Mouse (Mus musculus) spleen, adult 18-20 months (tissue): ENCODE results near the gene Krtap29-1.

ENCODE experiments used
- DNase-seq, 2 experiments: peaks; one replicate each; pipeline ENCODE4 v3.0.0; 2022; ENCODE audit warnings: mixed read lengths in 2 of 2

Krtap29-1 gene

GRCm38 (mm10) chr11:99978953-99979352, at the start of gene Krtap29-1:
Krtap29-1 (minus strand) TSS chr11:99979053.
- no peak for DNase-seq

- DNase-seq: no peak
These were observed 42.6 kb upstream of the Krtap29-1 start for GRCm38 (mm10) chr11:100021438-100021837.

- DNase-seq: no peak
These were observed 40.6 kb upstream of the Krtap29-1 start for GRCm38 (mm10) chr11:100019466-100019865.

- no peak for DNase-seq
These were observed 37.3 kb upstream of the Krtap29-1 start, which contains the start of gene Krt33a for GRCm38 (mm10) chr11:100016112-100016511. Krt33a (minus strand) TSS chr11:100016212.

GRCm38 (mm10) chr11:100013691-100014171, 34.9 kb upstream of the Krtap29-1 start:
- DNase-seq: no peak

GRCm38 (mm10) chr11:100010682-100011081, 31.8 kb upstream of the Krtap29-1 start:
- DNase-seq: no peak

GRCm38 (mm10) chr11:100008336-100008735, 29.5 kb upstream of the Krtap29-1 start:
- no peak for DNase-seq

GRCm38 (mm10) chr11:100006624-100007023, 27.8 kb upstream of the Krtap29-1 start:
- DNase-seq: no peak

GRCm38 (mm10) chr11:100005905-100006304, 27.1 kb upstream of the Krtap29-1 start:
- DNase-seq: no peak

- peak in 1 of 2 experiments; percentile 14 for DNase-seq
These were observed 26.0 kb upstream of the Krtap29-1 start for GRCm38 (mm10) chr11:100004846-100005245.

GRCm38 (mm10) chr11:99999091-99999490, 20.2 kb upstream of the Krtap29-1 start:
- no peak for DNase-seq

GRCm38 (mm10) chr11:99994384-99994661, 15.5 kb upstream of the Krtap29-1 start:
- DNase-seq: no peak

- no peak for DNase-seq
These were observed 14.9 kb upstream of the Krtap29-1 start, which contains the start of gene Krtap17-1 for GRCm38 (mm10) chr11:99993620-99994383. Krtap17-1 (minus strand) TSS chr11:99993994.

- no peak for DNase-seq
These were observed 11.7 kb upstream of the Krtap29-1 start for GRCm38 (mm10) chr11:99990571-99990970.

- DNase-seq: no peak
These were observed 11.1 kb upstream of the Krtap29-1 start for GRCm38 (mm10) chr11:99989881-99990405.

- DNase-seq: no peak
These were observed 9.7 kb upstream of the Krtap29-1 start for GRCm38 (mm10) chr11:99988530-99988929.

GRCm38 (mm10) chr11:99986180-99986647, 7.4 kb upstream of the Krtap29-1 start, which contains the start of gene Krtap16-1:
Krtap16-1 (minus strand) TSS chr11:99986597.
- DNase-seq: no peak

- DNase-seq: no peak
These were observed 6.6 kb upstream of the Krtap29-1 start for GRCm38 (mm10) chr11:99985291-99986092.

- no peak for DNase-seq
These were observed 4.6 kb upstream of the Krtap29-1 start for GRCm38 (mm10) chr11:99983442-99983841.

- DNase-seq: no peak
These were observed 3.9 kb upstream of the Krtap29-1 start for GRCm38 (mm10) chr11:99982731-99983130.

- no peak for DNase-seq
These were observed 12.9 kb downstream of the Krtap29-1 start for GRCm38 (mm10) chr11:99965961-99966360.

- no peak for DNase-seq
These were observed 14.6 kb downstream of the Krtap29-1 start for GRCm38 (mm10) chr11:99964213-99964612.

- no peak for DNase-seq
These were observed 30.7 kb downstream of the Krtap29-1 start, which contains the start of gene Krtap9-5 for GRCm38 (mm10) chr11:99948175-99948574. Krtap9-5 (plus strand) TSS chr11:99948475.
